Mouse (Mus musculus): ENCODE data around the gene Vamp4.
"Not testable (repeated sequence)": the region's sequence is repeated elsewhere in the genome, so short reads cannot be mapped to it uniquely, and the experiment has no call there.

Vamp4 gene

DNA sequence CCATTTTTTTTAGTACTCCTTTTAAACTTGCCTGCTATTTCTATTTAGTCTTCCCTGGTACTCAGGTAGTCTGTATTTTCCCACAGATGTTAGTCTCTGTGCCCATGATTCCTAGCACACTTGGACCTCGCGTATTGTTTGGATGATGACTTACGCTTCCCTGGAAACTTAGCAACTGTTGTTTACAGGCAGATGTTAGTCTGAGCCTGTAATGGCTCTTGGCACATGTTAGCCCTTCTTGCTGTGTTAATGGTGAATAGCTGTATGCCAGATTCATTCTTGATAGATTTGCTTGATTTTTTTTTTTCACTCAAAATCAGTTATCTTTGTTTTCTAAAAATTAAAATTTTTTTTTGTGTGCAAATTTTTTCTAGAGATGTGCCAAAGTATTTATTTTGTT lies 18.3 kb downstream of the Vamp4 start:
- no peak for DNase-seq (ENCODE audit: low read depth, low spot score)

DNA sequence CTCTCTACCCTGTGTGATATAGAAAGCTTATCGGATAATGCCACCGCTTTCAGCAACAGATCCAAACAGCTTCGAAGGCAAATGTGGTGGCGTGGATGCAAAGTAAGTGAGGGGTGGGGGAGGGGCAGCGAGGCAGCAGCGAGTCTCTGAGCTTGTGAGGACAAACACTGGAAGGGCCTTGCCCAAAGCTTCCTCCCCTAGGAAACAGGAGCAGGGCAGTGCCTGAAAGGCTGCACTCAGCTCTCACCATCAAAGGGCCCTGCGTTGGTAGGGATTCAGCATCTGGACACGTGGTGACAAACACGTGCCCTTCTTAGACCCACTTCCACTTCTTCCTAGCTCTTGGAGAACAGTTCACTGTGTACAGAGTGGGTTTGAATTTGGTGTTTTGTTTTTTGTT lies 19.1 kb downstream of the Vamp4 start:
- DNase-seq (ENCODE audit: low read depth, low spot score), result no peak

DNA sequence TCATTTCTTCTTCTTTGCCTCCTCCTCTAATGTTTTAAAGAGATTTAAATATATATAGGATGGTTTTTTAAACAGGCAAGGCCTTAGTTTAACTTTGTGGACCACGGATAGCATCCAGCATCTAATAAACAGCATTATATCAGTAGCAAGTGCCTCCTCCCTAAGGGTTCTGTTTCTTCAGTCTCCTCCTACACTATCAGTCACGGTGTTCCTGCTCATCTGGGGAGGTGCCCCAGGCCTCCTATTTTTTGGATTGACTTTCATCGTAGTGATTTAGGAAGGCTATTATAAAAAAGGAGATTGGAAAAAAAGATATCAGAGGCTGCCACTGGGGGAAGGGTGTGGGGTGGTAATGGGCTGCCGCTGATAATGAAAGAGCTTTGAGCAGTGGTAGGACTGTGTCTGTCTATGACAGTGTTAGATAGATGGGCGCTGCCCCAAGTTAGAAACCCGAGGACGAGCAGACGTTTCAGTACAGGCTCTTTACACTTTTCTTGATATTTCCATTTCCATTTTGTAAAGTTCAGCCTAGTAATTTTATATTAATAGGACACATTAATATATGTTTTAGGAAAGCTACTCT lies 20.2 kb downstream of the Vamp4 start:
- no peak for DNase-seq (ENCODE audit: low read depth, low spot score)

DNA sequence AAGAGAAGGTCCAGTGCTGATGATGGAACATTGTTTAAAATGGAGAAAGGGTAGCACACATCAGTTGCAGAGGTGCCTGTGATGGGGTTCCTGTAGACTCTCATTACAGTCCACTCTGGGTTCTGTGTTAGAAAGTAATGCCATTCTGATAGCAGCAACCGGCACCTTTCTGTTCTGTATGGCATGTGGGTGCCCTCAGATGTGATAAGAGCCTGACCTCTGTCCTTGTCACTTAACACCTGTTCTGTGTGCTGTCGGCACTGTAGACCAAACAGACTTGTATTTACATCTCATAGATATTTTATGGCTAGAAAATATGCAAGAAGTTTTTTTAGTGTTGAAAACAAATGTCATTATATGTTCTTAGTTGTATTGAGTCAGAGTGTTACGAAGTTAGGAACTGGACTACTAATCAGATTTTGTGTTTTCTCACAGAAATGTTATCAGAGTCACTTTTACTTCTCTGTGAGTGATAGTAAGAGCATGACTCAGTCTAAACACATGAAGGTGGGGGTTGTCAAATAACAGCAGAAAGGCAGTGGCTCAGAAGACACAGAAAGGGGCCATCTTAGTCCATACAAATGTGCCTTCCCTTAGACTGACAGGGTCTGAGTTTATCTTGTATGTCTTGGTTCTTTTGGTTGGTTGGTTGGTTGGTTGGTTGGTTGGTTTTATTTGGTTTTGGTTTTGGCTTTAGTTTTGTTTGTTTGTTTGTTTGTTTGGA lies 27.2 kb downstream of the Vamp4 start:
- DNase-seq (ENCODE audit: low read depth, low spot score), result no peak

DNA sequence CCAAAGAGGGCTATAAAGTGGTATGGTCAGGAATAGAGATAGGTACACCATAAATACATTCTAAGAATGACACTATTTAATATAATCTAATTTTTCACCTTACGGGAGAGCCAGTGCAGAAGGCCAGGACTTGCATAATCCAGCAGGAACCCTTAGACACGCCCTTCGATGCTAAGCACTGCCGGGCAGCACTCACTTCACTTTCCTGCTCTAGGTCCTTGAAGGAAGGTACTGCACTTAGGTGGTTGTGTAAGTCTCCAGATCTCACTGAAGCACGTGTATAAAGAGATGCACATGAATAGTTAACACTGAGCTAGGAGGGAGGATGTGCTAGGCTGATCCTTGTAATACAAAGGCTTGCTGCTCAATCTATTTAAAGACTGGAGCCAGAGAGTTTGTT lies 29.3 kb downstream of the Vamp4 start:
- DNase-seq (ENCODE audit: low read depth, low spot score), result no peak

DNA sequence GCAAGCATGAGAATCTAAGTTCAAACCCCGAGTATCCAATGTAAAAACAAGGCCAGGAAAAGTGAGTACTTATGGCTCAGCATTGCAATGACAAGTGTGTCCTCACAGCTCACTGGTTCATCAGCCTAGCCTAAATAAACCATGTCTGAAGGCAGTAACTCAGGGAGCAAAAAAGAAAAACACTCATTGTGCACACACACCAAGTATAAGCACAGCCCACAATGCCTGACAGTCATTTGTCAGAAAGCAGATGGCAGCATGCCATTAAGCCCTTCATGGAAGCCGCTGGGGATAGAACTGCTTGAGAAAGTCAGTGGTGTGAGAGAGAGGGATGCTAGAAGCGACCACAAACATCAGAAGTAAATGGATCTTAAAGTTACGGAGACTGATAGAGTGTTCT lies 31.0 kb downstream of the Vamp4 start:
- no peak for DNase-seq (ENCODE audit: low read depth, low spot score)

GRCm38 (mm10) chr1:162608127-162608526 lies 37.8 kb downstream of the Vamp4 start:
- no peak for DNase-seq (ENCODE audit: low read depth, low spot score)

GRCm38 (mm10) chr1:162609633-162610250 lies 39.4 kb downstream of the Vamp4 start:
- DNase-seq (ENCODE audit: low read depth, low spot score), result no peak

DNA sequence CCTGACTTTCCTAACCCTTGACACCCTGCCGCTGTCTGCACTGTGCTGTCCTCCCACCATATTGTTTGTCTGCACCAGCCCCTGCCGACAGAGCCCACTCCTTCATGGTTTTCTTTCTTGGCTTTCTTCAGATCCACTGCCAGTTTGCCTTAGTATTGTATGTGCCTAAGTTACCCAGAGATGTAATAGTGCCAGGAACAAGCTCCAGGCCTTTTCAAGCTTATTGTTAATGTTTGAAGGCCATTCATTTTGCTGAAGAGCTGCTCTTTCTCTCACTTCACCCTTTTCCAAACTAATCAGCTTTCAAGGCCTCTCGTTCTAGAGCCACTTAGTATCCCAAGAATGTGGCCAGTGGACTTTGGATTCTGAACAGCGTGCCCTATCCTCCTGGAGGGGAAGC lies 40.9 kb downstream of the Vamp4 start:
- DNase-seq (ENCODE audit: low read depth, low spot score), result no peak

DNA sequence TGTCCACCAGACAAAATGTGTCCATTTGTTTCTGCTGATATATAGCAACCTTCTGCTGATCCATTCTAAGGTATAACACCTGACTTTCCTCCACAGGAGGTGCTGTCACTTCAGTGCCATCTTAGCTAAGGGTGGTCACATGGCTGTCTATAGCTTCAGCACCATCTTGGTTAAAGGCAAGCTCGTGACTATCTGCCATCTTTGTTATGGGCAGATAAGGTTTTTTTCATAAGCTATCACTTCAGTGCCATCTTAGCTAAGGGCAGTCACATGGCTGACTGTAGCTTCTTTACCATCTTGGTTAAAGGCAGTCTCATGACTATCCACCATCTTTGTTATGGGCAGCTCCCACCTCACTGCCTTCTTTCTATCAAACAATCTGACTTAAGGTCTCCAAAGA lies 45.2 kb downstream of the Vamp4 start:
- peak; percentile 76 for DNase-seq (ENCODE audit: low read depth, low spot score)

- peak; percentile 64 for DNase-seq (ENCODE audit: low read depth, low spot score)
Measured at GRCm38 (mm10) chr1:162620487-162620886, 50.2 kb downstream of the Vamp4 start.

DNA sequence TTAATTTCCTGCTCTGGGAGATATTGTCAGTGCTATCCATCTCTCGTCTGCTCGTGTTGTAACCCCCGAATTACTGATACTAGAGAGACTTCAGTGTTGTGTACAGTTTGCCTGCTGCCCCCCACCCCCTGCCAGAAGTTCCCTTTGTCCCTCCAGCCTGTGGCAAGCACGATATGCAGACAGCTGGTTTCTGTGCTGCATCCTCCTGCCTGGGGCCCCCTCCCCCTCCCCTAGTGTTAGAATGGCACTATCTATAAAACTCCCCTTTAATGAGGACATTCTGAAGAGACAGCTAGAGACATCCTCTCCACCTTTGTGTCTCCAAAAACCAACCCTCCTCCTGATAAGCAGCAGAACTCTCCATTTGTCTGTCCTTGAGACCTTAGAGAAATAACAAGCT lies 53.6 kb downstream of the Vamp4 start:
- DNase-seq (ENCODE audit: low read depth, low spot score), result no peak

DNA sequence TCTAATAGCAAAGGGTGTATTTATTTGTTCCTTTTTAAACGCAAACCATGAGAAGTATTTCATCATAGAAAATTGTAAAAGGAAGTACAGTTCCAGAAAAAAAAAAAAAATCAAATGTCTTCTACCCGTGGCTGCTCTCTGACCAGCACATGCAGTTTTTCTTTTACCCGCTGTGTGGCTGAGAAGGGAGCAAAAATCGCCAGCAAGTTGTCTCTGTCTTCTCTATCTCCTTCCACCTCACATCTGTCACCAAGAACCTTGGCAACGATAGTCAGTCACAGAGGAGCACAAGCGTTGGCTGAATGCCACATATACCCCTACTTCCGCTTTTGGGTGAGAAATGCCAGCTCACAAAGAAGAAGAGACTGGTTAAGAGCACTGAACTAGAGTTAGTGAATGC lies 54.9 kb downstream of the Vamp4 start:
- peak; percentile 54 for DNase-seq (ENCODE audit: low read depth, low spot score)

GRCm38 (mm10) chr1:162627821-162628220 lies 57.5 kb downstream of the Vamp4 start:
- DNase-seq (ENCODE audit: low read depth, low spot score), result not testable (repeated sequence)

GRCm38 (mm10) chr1:162628326-162628725 lies 58.0 kb downstream of the Vamp4 start:
- DNase-seq (ENCODE audit: low read depth, low spot score), result not testable (repeated sequence)

DNA sequence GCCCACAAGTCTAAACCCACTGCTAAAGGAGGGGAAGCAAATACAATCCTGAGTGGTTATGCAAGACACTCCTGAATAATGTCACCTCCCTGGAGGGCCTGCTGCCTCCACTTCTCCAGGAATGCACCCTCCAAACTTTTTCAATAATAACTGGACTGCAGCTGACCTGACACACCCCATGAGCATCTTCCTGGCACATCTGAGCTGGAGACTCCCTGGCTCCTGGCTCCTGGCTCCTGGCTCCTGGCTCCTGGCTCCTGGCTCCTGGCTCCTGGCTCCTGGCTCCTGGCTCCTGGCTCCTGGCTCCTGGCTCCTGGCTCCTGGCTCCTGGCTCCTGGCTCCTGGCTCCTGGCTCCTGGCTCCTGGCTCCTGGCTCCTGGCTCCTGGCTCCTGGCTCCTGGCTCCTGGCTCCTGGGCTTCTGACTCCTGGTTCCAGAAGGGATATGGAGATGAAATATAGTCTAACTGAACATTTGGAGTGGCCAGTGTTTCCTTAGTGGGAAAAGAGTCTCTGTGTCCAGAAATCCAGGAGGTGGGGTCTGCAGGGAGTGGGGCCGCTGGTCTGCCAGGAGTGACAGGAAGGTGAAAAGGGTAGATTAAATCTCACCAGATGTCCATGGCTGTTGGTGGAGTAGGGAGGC lies 65.1 kb downstream of the Vamp4 start:
- not testable (repeated sequence) for DNase-seq (ENCODE audit: low read depth, low spot score)

DNA sequence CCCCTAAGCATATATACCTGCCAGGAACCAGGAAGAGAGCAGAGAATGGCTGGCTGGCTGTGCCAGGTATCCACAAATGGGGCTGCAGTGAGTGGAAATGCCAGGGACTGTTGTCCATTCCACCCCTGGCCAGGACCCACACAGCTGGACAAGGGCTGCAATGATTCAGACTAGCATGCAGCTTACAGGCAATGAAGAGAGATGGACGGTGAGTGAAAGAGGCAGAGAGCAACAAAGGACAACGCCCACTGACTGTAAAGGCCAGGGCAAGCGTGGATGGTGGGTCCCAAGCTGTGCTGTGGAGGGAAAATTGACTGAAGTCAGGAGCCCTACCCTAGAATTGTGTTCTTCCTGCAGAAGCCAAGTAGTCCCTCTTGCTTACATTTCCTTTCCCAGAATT lies 66.2 kb downstream of the Vamp4 start:
- no peak for DNase-seq (ENCODE audit: low read depth, low spot score)

GRCm38 (mm10) chr1:162638535-162638934 lies 68.2 kb downstream of the Vamp4 start:
- no peak for DNase-seq (ENCODE audit: low read depth, low spot score)

- DNase-seq (ENCODE audit: low read depth, low spot score), result no peak
Measured at GRCm38 (mm10) chr1:162639051-162639750, 68.9 kb downstream of the Vamp4 start, which contains the start of gene Myoc. Gene Myoc, plus strand, starts transcription at chr1:162639155.

GRCm38 (mm10) chr1:162639861-162640260 lies 69.5 kb downstream of the Vamp4 start:
- no peak for DNase-seq (ENCODE audit: low read depth, low spot score)

DNA sequence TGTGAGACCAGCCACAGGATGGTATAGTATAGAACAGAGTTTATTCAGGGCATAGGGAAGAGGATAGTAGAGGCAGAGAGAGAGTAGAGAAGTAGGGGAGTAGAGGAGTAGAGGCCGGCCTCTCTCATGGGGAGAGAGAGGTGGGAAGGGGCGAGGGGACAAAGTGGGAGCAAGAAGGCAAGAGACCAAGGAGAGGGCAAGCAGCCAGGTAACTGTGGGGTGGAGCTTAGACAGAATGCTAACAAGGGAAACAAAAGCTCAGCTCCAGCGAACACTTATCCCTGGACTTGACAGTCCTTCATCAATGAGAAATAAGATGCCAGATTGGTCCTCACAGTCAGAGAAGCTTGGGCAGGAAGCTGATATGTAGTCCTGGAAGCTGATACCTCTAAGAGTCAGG lies 72.3 kb downstream of the Vamp4 start:
- no peak for DNase-seq (ENCODE audit: low read depth, low spot score)

DNA sequence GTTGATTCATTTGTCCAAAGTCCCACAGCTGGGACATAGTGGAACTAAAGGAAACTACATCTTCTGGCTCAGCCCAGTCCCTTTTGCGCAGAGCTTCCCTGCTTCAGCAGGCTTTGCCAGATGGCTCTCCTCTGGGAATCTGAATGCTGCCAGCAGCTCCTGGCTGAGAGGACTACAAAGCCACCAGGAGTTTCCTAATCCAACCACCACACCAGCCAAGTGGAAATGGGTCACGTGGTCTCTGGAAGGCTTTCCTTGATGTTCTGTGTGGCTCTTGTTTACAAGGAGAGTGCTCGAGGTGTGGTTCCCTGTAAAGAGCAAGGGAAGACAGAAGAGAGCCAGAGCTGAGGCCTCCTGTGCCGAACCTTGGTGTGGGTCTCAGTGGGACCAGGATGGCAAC lies 73.4 kb downstream of the Vamp4 start:
- DNase-seq (ENCODE audit: low read depth, low spot score), result no peak
